Mouse (Mus musculus) bone marrow, adult 2 months (tissue): ENCODE data around the gene Slc22a23.

Experiments used
- CTCF ChIP-seq: fragments of 200-500 bp; IDR thresholded peaks from 2 replicates; pipeline ENCODE4 v1.5.1; 2011; ENCODE audit warnings: low read length, control low read depth; ENCODE audit not compliant: control insufficient read depth, insufficient read depth
- POLR2A ChIP-seq: fragments of 200-500 bp; IDR thresholded peaks from 2 replicates; pipeline ENCODE4 v1.6.1; 2011; ENCODE audit warnings: low read depth, mild to moderate bottlenecking, control low read depth, low read length, borderline replicate concordance; ENCODE audit not compliant: control insufficient read depth

DNA sequence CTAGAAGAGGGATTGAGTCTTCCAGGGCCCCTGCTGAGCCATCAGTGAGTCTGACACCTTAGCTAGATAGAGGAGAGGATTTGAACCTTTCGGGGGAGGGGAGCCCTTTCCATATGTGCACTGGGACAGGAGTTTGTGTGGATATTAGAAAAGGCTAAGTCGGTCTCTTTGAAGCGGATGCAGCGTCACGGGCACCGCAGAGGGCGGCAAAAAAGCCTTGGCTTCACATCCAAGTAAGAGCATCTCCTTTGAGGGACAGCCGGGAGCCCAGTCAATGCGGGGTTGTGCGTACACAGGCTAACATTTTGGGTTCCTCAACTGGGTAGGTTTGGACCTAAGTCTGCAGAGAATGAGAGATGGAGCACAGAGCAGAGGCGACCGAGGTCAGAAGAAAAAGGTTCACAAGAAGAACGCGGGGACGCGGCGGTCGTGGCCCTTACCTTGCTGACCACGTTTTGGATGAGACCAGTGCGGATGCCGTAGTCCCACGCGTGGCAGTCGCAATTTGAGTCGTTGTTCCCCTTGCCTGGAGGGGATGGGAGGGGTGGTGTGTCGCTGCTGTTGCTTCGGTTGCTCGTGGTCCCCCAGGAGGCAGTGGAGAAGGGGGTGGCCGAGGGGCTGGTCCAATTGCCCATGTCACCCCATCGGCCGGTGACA is 1.1 kb downstream of the Slc22a23 start:
- TF ChIP-seq CTCF (no peak), POLR2A (no peak)
